Mouse (Mus musculus) forelimb bud, embryonic 11.5 days (tissue): Measurements from ENCODE around the gene Il16.
A peak's percentile ranks its signal among the peaks of the same experiment; 100 is the strongest.

ENCODE experiments used
- DNase-seq: peaks from one replicate; pipeline ENCODE4 v3.0.0-alpha.2; 2012; ENCODE audit warnings: low read depth, low spot score

Gene Il16

GRCm38 (mm10) chr7:83645476-83645875, 100.0 kb downstream of the Il16 start:
- DNase-seq = no peak

DNA sequence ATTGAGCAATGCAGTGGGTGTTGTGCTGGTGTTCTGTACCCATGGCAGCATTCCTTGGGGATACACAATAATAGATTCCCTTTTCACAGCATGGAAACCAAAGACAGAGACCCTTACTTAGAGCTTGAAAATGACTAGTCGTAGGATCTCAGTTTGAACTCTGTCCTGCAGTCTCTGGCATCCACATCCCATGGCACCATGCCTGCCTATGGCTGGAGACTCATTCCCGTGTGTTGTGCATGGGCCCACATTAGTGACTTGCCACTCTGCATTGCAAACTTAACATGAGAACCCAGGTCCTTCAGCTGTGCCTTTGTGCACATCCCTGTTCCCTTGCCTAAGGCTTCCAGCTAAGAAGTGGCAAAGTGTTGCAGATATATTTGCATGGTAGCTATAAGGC, 100.8 kb downstream of the Il16 start:
- no peak for DNase-seq

GRCm38 (mm10) chr7:83643581-83643980, 101.9 kb downstream of the Il16 start:
- no peak for DNase-seq

GRCm38 (mm10) chr7:83641163-83641562, 104.4 kb downstream of the Il16 start:
- no peak for DNase-seq

GRCm38 (mm10) chr7:83640581-83640980, 104.9 kb downstream of the Il16 start:
- DNase-seq = no peak

DNA sequence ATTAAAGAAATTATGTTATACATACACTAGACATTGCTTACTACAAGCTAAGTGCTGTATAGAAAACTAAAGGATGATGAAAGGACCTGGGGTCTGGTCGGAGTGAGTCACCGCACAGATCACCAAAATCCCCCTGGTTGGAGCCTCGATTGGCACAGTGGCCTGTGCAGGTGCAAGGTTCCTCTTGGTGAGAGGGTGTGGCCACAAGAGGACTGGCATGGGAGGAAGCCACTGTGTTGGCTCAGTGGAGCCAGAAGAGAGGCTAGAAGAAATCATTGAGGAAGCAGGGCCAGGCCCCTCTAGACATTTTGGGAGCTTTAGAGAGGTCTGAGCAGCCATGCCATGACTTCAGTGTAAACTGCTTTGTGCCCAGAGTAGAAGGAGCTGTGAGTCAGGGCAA, 106.4 kb downstream of the Il16 start:
- DNase-seq = no peak

GRCm38 (mm10) chr7:83637781-83638583, 107.5 kb downstream of the Il16 start:
- DNase-seq = no peak

DNA sequence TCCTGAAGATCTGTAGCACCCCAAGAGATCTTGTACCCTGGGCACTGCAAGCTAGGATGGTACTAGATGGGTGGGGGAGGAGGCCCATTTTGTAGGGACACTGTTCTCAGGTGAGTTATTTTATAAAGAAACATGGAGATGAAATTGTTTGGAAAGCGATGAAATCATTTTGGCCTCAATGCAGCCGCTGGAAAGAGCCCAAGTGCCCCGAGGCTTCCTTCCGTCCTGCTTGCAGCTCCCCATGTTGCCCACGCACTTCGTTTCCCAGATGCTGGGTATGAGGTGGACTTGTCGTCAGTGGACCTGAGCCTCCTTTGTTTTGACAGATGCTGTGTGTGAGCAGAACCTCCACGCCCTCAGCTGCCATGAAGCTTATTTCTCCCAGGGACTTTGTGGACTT, 109.1 kb downstream of the Il16 start:
- no peak for DNase-seq

GRCm38 (mm10) chr7:83635726-83636125, 109.8 kb downstream of the Il16 start:
- DNase-seq = no peak

DNA sequence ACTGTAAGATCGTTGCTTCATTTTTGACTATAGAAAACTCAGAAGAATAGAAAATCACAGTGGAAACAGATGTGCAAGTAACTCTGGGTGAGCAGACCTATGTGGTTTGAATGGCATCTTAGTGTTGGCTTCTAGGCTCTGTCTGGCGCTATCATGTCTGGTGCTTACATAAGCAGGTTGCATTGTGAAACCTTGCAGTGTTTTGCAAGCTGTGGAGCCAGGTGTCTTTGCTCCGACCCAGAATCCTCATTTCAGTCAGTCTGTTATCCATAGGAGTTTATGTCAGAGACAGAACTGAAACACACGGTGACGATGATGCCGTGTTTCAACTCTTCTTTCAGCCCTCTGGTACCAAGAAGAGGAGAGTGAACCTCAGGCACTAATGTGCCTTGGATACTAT, 111.7 kb downstream of the Il16 start:
- DNase-seq = no peak

- DNase-seq = peak; percentile 1
These were observed 112.8 kb downstream of the Il16 start for GRCm38 (mm10) chr7:83632682-83633120.

GRCm38 (mm10) chr7:83631828-83632681, 113.5 kb downstream of the Il16 start, which contains the start of gene Stard5:
Gene Stard5 (plus strand): TSS chr7:83631959.
- DNase-seq = peak; percentile 91

DNA sequence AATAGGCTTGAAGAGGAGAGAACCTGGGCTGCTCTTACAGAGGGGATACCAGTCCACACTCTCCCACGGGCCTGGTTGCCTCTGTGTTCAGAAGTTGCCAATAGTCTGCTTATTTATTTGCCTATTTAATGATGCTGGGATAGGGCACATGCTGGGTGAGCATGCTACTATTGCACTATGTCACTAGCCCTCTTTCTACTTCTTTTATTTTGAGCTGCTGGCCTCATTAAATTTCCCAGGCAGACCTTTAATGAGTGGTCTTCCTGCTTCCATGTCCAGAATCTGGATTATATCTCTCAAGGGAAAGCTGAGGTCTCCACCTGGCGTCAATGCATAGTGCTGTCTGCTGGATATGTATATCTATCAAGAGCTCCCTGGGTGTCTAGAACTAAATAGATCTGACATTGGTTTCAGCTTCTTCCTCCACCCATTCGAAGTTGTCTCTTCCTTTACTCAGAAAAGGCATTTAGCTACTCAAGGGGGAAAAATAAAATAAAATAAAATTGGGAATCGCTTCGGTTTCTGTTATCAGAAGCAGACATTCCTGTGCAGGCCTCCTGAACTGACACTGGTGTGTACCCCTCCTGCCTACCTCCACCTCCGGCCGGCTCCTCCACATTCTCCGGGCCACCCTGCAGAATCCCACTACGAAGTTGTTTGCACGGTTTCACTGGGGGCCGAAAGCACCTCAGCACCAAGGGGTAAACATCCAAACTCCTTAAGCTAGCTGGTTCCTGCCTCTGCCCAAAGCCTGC, 114.3 kb downstream of the Il16 start:
- peak; percentile 4 for DNase-seq

DNA sequence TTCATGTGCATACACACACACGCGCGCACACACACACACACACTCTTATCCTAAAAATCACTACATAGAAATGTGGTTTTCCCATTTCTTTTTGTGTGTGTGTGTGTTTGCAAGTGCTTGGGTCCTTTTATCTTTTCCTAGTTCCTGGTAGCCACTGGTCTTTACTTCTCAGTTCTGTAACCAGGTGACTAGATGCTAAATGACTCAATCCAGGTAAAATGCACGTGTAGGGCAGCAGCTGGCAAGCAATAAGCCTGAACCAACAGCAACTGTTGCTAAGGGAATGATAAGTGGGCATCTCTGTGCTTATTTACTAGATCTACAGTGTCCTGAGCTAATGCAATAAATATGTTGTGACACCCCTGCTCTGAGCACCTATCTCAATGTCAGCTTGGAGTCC, 118.2 kb downstream of the Il16 start:
- no peak for DNase-seq

DNA sequence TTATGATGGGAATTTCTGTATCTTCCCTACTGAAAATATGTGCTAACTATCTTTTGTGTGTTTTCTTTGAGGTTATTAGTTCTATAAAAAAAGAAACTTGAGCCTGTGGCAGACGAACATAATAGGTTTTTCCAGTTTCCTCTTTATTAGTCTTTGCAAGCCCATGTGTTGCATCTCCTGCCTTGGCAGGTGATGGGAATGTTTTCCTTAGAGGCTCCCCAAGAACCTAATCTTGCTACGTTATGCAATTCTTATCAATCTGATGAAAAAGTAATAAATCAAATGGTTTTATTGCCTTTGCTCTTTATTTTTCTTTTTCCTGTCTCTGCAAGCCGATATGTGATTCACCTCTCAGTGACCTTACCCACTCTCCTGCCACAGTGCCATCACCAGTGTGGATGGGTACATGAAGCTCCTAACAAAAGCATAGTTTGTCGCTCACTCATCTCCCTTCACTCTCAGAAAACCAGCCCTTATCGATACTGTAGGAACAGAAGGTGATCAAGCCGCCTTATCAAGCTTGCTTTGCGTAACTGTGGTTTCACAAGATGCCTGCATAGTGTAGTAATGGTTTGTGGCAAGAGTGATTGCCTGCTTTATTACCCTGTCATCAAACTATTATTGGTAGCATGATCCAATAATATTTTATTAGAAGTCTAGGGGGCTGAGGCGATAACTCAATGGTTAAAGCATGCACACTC, 118.8 kb downstream of the Il16 start:
- DNase-seq = no peak

GRCm38 (mm10) chr7:83624065-83624464, 121.5 kb downstream of the Il16 start:
- no peak for DNase-seq

DNA sequence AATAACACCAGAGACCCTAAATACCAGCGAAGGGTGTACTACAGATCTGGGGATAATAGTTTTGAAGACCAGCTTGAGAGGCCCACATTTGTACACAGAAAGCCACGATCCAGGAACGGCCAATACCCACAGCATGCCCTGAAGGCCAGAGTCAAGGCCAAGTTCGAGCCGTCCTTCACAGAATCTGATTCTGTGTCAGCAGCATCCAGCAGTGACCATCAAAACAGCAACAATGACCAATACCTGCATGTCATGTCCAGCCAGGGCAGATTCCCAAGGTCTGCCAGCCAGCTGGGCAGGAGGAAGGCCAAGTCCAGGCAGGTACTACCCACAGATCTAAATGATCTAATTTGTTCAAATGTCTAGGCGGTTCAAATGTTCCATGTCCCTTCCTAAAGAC, 122.9 kb downstream of the Il16 start:
- no peak for DNase-seq

DNA sequence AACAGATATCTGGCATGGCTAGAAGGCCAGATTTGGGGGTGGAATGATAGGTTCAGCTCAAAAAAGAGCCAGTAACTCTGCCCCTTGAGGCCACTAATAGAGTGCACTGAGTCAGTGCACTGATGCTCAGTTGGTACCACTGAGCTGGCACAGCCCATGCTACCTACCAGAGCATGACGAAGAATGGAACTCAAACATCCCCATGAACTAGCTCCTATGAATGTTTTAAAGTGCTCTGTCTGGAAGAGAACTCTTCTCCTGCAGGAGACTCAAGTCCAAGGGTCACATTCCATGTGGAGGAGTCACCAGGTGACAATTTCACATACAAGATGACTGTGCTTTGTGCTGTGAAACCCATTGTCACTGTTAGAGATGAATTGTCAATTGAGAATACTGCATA, 126.8 kb downstream of the Il16 start:
- no peak for DNase-seq

- DNase-seq = no peak
These were observed 129.3 kb downstream of the Il16 start for GRCm38 (mm10) chr7:83616268-83616667.

- no peak for DNase-seq
These were observed 129.7 kb downstream of the Il16 start for GRCm38 (mm10) chr7:83615815-83616214.

GRCm38 (mm10) chr7:83615272-83615671, 130.3 kb downstream of the Il16 start:
- DNase-seq = no peak
